Mouse (Mus musculus): ENCODE results near the gene Olfr53.

- no peak for TF ChIP-seq POLR2A (IDR thresholded peaks at IDR 0.05; ENCODE audit: insufficient read depth, low read depth, low read length)
- TF ChIP-seq CTCF (IDR thresholded peaks at IDR 0.05) = no peak
- TF ChIP-seq EP300 (IDR thresholded peaks at IDR 0.05; ENCODE audit: insufficient read depth, low read depth, low read length) = no peak
Measured at GRCm38 (mm10) chr7:140646152-140646551, at the start of gene Olfr53.
